In the genomic region with DNA sequence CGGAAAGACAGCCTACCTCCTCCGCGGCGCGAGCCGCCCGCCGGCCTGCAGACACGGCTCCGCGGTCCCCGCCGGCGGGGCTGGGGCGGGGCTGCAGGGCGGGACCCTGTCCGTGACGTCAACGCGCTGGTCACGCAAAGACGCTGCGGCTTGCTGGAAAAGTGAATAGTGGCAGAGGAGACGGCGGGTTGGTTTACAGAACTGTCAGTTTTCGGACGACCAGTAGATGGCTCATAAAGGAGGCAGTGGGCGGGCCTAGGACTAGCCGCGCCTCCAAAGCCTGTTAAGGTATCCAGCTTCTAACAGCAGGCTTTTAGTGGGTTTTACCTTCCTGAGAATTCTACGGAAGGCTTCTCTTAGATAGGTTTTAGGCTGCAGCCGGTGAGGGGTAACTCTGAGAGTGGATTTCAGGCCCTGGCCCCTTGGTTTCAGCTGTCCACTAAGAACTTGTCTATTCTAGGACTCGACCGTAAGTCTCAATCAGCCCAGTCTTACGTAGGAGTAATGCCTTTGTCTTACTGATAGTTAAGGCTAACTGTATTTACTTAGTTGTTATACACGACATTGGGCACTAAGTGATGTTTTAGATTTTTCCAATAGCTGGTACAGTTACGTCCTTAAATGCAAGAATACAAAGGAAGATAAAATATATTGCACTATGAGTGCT, we compare ENCODE assay signal across 8 mouse cellular contexts. TPM values are rescaled to one million over a fixed set of nuclear protein-coding genes. Genes with fewer than 3 reads are reported as not detected.
A peak's percentile ranks its signal among the peaks of the same experiment; 100 is the strongest.
DNase-seq lines count a peak whose midpoint lies in the region; ATAC-seq and TF ChIP-seq lines count a peak whose summit lies in the region.

Stard3nl (minus strand) TSS at position 108 of the 667 bp plus-strand sequence.

- CTCF ChIA-PET in Patski (lab: Charles Lee) = interaction anchor here (1.3 kb wide), 1 partner anchor 30 kb away, joined by 3 read pairs; no protein-coding TSS in a partner anchor

- H3K9me3 ChIP-seq in hindbrain, embryonic 13.5 days = no peaks in the 10 kb centered on the region

- TF ChIP-seq CTCF in Patski (IDR thresholded peaks at IDR 0.05) = no peak

- H3K9ac ChIP-seq in hindbrain, embryonic 13.5 days = peak within 1 kb of the TSS; percentile 93

- WGBS in hindbrain, embryonic 13.5 days = 1% methylated on average over 37 of the region's 37 CpGs

- H3K36me3 ChIP-seq in hindbrain, embryonic 13.5 days = no peaks in the 10 kb centered on the region

- peak within 1 kb of the TSS; percentile 94 for H3K27ac ChIP-seq in hindbrain, embryonic 13.5 days

- POLR2A ChIA-PET in Patski (lab: Charles Lee) = interaction anchor here (0.8 to 1.6 kb wide), 2 partner anchors 33 to 239 kb away, joined by 4 to 6 read pairs; no protein-coding TSS in a partner anchor

- in situ Hi-C loops in Patski (cut with MboI; ENCODE audit: low pct_unique_long_range_greater_than_20kb) = no loop called here

- ATAC-seq in Patski = peak; percentile 100
- peak; percentile 99 for ATAC-seq in hindbrain, embryonic 13.5 days (ENCODE audit: low FRiP score)

- H3K27me3 ChIP-seq in Patski = no peaks in the 10 kb centered on the region
- no peaks in the 10 kb centered on the region for H3K27me3 ChIP-seq in hindbrain, embryonic 13.5 days

- DNase-seq in Patski (ENCODE audit: low read depth, low spot score) = peak; percentile 94
- DNase-seq in cerebellum, postnatal 14 days = peak; percentile 98 to 99
- peak; percentile 98 to 99 for DNase-seq in frontal cortex, postnatal 14 days (ENCODE audit: low spot score in 2 of 2)
- DNase-seq in layer of hippocampus, postnatal 25 days (ENCODE audit: extremely low spot score in 1 of 2, low spot score in 1 of 2) = peak; percentile 95
- DNase-seq in lung, postnatal 25 days (ENCODE audit: low spot score) = peak; percentile 99
- DNase-seq in retina, embryonic 14.5 days (ENCODE audit: low spot score) = peak; percentile 98
- peak; percentile 98 for DNase-seq in thymus, postnatal 4 days

- peak within 1 kb of the TSS; percentile 73 for H3K4me2 ChIP-seq in hindbrain, embryonic 13.5 days

- peaks cover 21% of the 10 kb centered on the region for H3K4me1 ChIP-seq in hindbrain, embryonic 13.5 days (replicated peaks)

- H3K4me3 ChIP-seq in hindbrain, embryonic 13.5 days = peak within 1 kb of the TSS; percentile 84

RNA-seq across cellular contexts. Expression of gene Stard3nl, which starts in this region (rescaled TPM):
- 54.0 TPM for polyA plus RNA-seq in Patski (2021)
- polyA plus RNA-seq in hindbrain, embryonic 13.5 days (2015; fragmentation: Nextera tagmentation; extraction: Ambion mirVana) = 197 and 198 TPM in 2 replicates
- 10 to 100 TPM; 62.0 to 64.7 TPM for total RNA-seq in layer of hippocampus, postnatal 25 days (2021)

Comparison
In these comparisons a context has a peak if more than half of its experiments do, and no peak if none do; other contexts are left out.
1. Peak in every context shown above with its lines: DNase-seq, ATAC-seq, H3K4me3 ChIP-seq and H3K27ac ChIP-seq.